Mouse (Mus musculus): ENCODE data around the gene Tmem255a. TPM values are rescaled to one million over a fixed set of nuclear protein-coding genes. Genes with fewer than 3 reads are reported as not detected.

Gene Tmem255a
- 46.9 TPM for polyA plus RNA-seq (2014; fragmentation: Illumina TruSeq; extraction: RNeasy Lipid Tissue Mini Kit (QIAGEN cat#74804); ENCODE audit: low read depth, low replicate concordance)

GRCm38 (mm10) chrX:38251851-38252571, at the start of gene Tmem255a:
Gene Tmem255a (minus strand): TSS chrX:38252439.

GRCm38 (mm10) chrX:38189552-38190457, 62.4 kb downstream of the Tmem255a start, which contains the start of gene Zbtb33:
Gene Zbtb33 (plus strand): TSS chrX:38189793.

Other genes with a start within 250 kb of the Tmem255a start
- gene Btg1-ps1, start 233.6 kb downstream of the Tmem255a start, polyA plus RNA-seq (2014; fragmentation: Illumina TruSeq; extraction: RNeasy Lipid Tissue Mini Kit (QIAGEN cat#74804); ENCODE audit: low read depth, low replicate concordance): 8.4 TPM
- 6.7 TPM for gene Btg1-ps2, start 209.3 kb downstream of the Tmem255a start, polyA plus RNA-seq (2014; fragmentation: Illumina TruSeq; extraction: RNeasy Lipid Tissue Mini Kit (QIAGEN cat#74804); ENCODE audit: low read depth, low replicate concordance)
- gene Rhox10, start 186.0 kb downstream of the Tmem255a start, polyA plus RNA-seq (2014; fragmentation: Illumina TruSeq; extraction: RNeasy Lipid Tissue Mini Kit (QIAGEN cat#74804); ENCODE audit: low read depth, low replicate concordance): 1.1 TPM
- 6.3 TPM for gene Rhox11, start 167.3 kb downstream of the Tmem255a start, polyA plus RNA-seq (2014; fragmentation: Illumina TruSeq; extraction: RNeasy Lipid Tissue Mini Kit (QIAGEN cat#74804); ENCODE audit: low read depth, low replicate concordance)
- gene Rhox12, start 141.5 kb downstream of the Tmem255a start, polyA plus RNA-seq (2014; fragmentation: Illumina TruSeq; extraction: RNeasy Lipid Tissue Mini Kit (QIAGEN cat#74804); ENCODE audit: low read depth, low replicate concordance): not detected
- gene Rhox13, start 131.2 kb downstream of the Tmem255a start, polyA plus RNA-seq (2014; fragmentation: Illumina TruSeq; extraction: RNeasy Lipid Tissue Mini Kit (QIAGEN cat#74804); ENCODE audit: low read depth, low replicate concordance): 1.9 TPM
- 8.5 TPM for gene Zbtb33, start 62.6 kb downstream of the Tmem255a start, polyA plus RNA-seq (2014; fragmentation: Illumina TruSeq; extraction: RNeasy Lipid Tissue Mini Kit (QIAGEN cat#74804); ENCODE audit: low read depth, low replicate concordance)
- gene Atp1b4, start 63.7 kb upstream of the Tmem255a start, polyA plus RNA-seq (2014; fragmentation: Illumina TruSeq; extraction: RNeasy Lipid Tissue Mini Kit (QIAGEN cat#74804); ENCODE audit: low read depth, low replicate concordance): not detected
- gene Lamp2, start 204.0 kb upstream of the Tmem255a start, polyA plus RNA-seq (2014; fragmentation: Illumina TruSeq; extraction: RNeasy Lipid Tissue Mini Kit (QIAGEN cat#74804); ENCODE audit: low read depth, low replicate concordance): 109 TPM